Mouse (Mus musculus): ENCODE data around the gene Scgb1b10. TPM values are rescaled to one million over a fixed set of nuclear protein-coding genes. Genes with fewer than 3 reads are reported as not detected.
"Not testable (repeated sequence)": the region's sequence is repeated elsewhere in the genome, so short reads cannot be mapped to it uniquely, and the experiment has no call there.

Scgb1b10 gene
- not detected for total RNA-seq (2022)

- DNase-seq (ENCODE audit: low spot score), result not testable (repeated sequence)
These were observed at the start of gene Scgb1b10 for GRCm38 (mm10) chr7:32100553-32100952. Scgb1b10 (plus strand) TSS chr7:32100853.

Other genes with a start within 250 kb of the Scgb1b10 start
- not detected for gene Scgb2b11, start 110.3 kb downstream of the Scgb1b10 start, total RNA-seq (2022)
- not detected for gene Scgb1b11, start 122.0 kb downstream of the Scgb1b10 start, total RNA-seq (2022)
- gene Scgb2b12, start 226.4 kb downstream of the Scgb1b10 start, total RNA-seq (2022), result not detected
- not detected for gene Scgb1b12, start 233.3 kb downstream of the Scgb1b10 start, total RNA-seq (2022)